ENCODE assay signal across 32 mouse cellular contexts in the genomic region with DNA sequence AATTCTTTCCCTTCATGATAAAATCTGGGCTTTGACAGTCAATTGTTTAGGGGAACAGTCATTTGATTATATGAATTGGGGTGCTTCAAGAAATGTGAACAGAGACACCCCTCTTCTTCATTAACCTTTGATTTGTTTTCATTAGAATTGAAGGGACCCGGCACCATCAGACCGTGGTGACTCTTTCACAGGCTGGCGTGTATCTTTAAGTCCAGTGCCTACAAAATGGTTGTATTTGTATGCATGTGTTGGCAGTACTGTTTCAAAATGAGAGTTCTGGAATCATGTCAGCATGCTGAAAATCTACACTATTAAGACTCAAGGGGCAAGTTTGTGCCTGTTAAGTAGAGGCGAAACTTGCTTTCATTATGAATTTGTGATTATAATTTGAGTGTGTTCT.
"Had no signal": no experiment of that assay in that cellular context is flagged by ENCODE, and none has a peak within 500 bp of the region (broad histone marks: within the 10 kb centered on the region; RNA-seq: fewer than 3 reads in every experiment).

No protein-coding gene starts in this region.

- H3K4me1 ChIP-seq: heart, embryonic 10.5 days; heart, embryonic 15.5 days; hindbrain, embryonic 10.5 days; hindbrain, embryonic 12.5 days; hindbrain, embryonic 13.5 days; hindbrain, embryonic 15.5 days; intestine, embryonic 15.5 days; kidney, embryonic 15.5 days had no signal

- H3K36me3 ChIP-seq: heart, embryonic 10.5 days; heart, embryonic 12.5 days; heart, embryonic 13.5 days; heart, embryonic 15.5 days; hindbrain, embryonic 10.5 days; hindbrain, embryonic 12.5 days; hindbrain, embryonic 13.5 days; hindbrain, embryonic 15.5 days; intestine, embryonic 15.5 days; kidney, embryonic 15.5 days had no signal

- H3K27me3 ChIP-seq: heart, embryonic 12.5 days; heart, embryonic 13.5 days; heart, embryonic 15.5 days; hindbrain, embryonic 12.5 days; hindbrain, embryonic 13.5 days; hindbrain, embryonic 15.5 days; intestine, embryonic 15.5 days; kidney, embryonic 15.5 days had no signal

- H3K9ac ChIP-seq: heart, embryonic 12.5 days; heart, embryonic 13.5 days; heart, embryonic 15.5 days; hindbrain, embryonic 12.5 days; hindbrain, embryonic 13.5 days; hindbrain, embryonic 14.5 days; hindbrain, embryonic 15.5 days; intestine, embryonic 15.5 days; kidney, embryonic 15.5 days had no signal

- H3K4me3 ChIP-seq: heart, embryonic 10.5 days; heart, embryonic 12.5 days; heart, embryonic 13.5 days; heart, embryonic 15.5 days; hindbrain, embryonic 10.5 days; hindbrain, embryonic 12.5 days; hindbrain, embryonic 13.5 days; hindbrain, embryonic 15.5 days; intestine, embryonic 15.5 days; kidney, embryonic 15.5 days; layer of hippocampus, adult 2 months; left cerebral cortex, adult 2 months had no signal

- H3K27ac ChIP-seq: heart, embryonic 10.5 days; heart, embryonic 13.5 days; heart, embryonic 15.5 days; hindbrain, embryonic 10.5 days; hindbrain, embryonic 12.5 days; hindbrain, embryonic 13.5 days; hindbrain, embryonic 14.5 days; hindbrain, embryonic 15.5 days; hindbrain, postnatal 0 days; intestine, embryonic 15.5 days; kidney, embryonic 15.5 days; kidney, postnatal 0 days; layer of hippocampus, adult 2 months; left cerebral cortex, adult 2 months had no signal

- DNase-seq: heart, postnatal 10 days; heart, postnatal 14 days; heart, postnatal 36 days; heart, postnatal 4 days; kidney, adult 11 months; kidney, adult 18-20 months; kidney, adult 2 months; kidney, adult 8-10 months; kidney, adult 9 months; kidney, postnatal 10 days; kidney, postnatal 14 days; kidney, postnatal 25 days; kidney, postnatal 36 days; kidney, postnatal 4 days; layer of hippocampus, adult 9-11 months; layer of hippocampus, postnatal 36 days had no signal

- H3K4me2 ChIP-seq: heart, embryonic 11.5 days; heart, embryonic 12.5 days; heart, embryonic 13.5 days; heart, embryonic 15.5 days; hindbrain, embryonic 12.5 days; hindbrain, embryonic 13.5 days; hindbrain, embryonic 14.5 days; hindbrain, embryonic 15.5 days; intestine, embryonic 15.5 days; kidney, embryonic 15.5 days had no signal

- H3K9me3 ChIP-seq: heart, embryonic 10.5 days; heart, embryonic 12.5 days; heart, embryonic 13.5 days; heart, embryonic 15.5 days; hindbrain, embryonic 10.5 days; hindbrain, embryonic 12.5 days; hindbrain, embryonic 13.5 days; hindbrain, embryonic 15.5 days; intestine, embryonic 15.5 days; kidney, embryonic 15.5 days had no signal
